11 mouse cellular contexts compared by ENCODE assay signal in genomic region chrX:166477393-166477792, GRCm38 (mm10). TPM values are rescaled to one million over a fixed set of nuclear protein-coding genes. Genes with fewer than 3 reads are reported as not detected.
DNase-seq lines count a peak whose midpoint lies in the region; ATAC-seq lines count a peak whose summit lies in the region.
"Had no signal": no experiment of that assay in that cellular context is flagged by ENCODE, and none has a peak within 500 bp of the region (broad histone marks: within the 10 kb centered on the region; RNA-seq: fewer than 3 reads in every experiment).

No protein-coding gene starts in this region.

- H3K27ac ChIP-seq in heart, embryonic 12.5 days (ENCODE audit: poor library complexity, severe bottlenecking) = no peak overlapping the region
- no peak overlapping the region for H3K27ac ChIP-seq in heart, embryonic 10.5 days
- no peak overlapping the region for H3K27ac ChIP-seq in lung, embryonic 16.5 days (ENCODE audit: low read length)
- H3K27ac ChIP-seq in limb, embryonic 13.5 days = no peak overlapping the region
- no peak overlapping the region for H3K27ac ChIP-seq in stomach, embryonic 14.5 days (ENCODE audit: low read length)
- H3K27ac ChIP-seq: macrophage had no signal

- H3K4me2 ChIP-seq in heart, embryonic 12.5 days = peak overlapping the region; percentile 41
- peak overlapping the region; percentile 65 for H3K4me2 ChIP-seq in lung, embryonic 16.5 days (ENCODE audit: low read depth, low read length)
- H3K4me2 ChIP-seq in limb, embryonic 13.5 days (replicated peaks) = peak overlapping the region; percentile 64
- H3K4me2 ChIP-seq in stomach, embryonic 14.5 days (replicated peaks; ENCODE audit: low read depth, low read length) = peak overlapping the region; percentile 52

- H3K36me3 ChIP-seq in heart, embryonic 12.5 days = peaks cover 7% of the 10 kb centered on the region; the same call in 1 of the 2 replicates
- no peaks in the 10 kb centered on the region; the same call in 1 of the 2 replicates for H3K36me3 ChIP-seq in heart, embryonic 10.5 days
- H3K36me3 ChIP-seq in lung, embryonic 16.5 days (ENCODE audit: control insufficient read depth, insufficient read depth, low read length) = no peaks in the 10 kb centered on the region; the same call in 1 of the 2 replicates
- no peaks in the 10 kb centered on the region for H3K36me3 ChIP-seq in limb, embryonic 13.5 days
- no peaks in the 10 kb centered on the region; the same call in 1 of the 2 replicates for H3K36me3 ChIP-seq in stomach, embryonic 14.5 days (ENCODE audit: control insufficient read depth, insufficient read depth, low read length)

- intact Hi-C loops in gastrocnemius, postnatal 36 days (cut with DNase I) = no loop called here

- H3K4me1 ChIP-seq in heart, embryonic 12.5 days (replicated peaks) = no peaks in the 10 kb centered on the region; the same call in 1 of the 2 replicates
- no peaks in the 10 kb centered on the region for H3K4me1 ChIP-seq in heart, embryonic 10.5 days
- no peaks in the 10 kb centered on the region for H3K4me1 ChIP-seq in lung, embryonic 16.5 days (replicated peaks; ENCODE audit: control insufficient read depth, insufficient read depth, low read length)
- H3K4me1 ChIP-seq in limb, embryonic 13.5 days = peaks cover 21% of the 10 kb centered on the region; the same call in 1 of the 2 replicates
- H3K4me1 ChIP-seq in stomach, embryonic 14.5 days (ENCODE audit: control insufficient read depth, insufficient read depth, low read length) = no peaks in the 10 kb centered on the region

- H3K9ac ChIP-seq in heart, embryonic 12.5 days = no peak overlapping the region; the same call in 1 of the 2 replicates
- 0 out of 2 replicates have a peak overlapping the region, but pooled peaks have one; percentile 20 for H3K9ac ChIP-seq in lung, embryonic 16.5 days (ENCODE audit: low read length)
- no peak overlapping the region for H3K9ac ChIP-seq in limb, embryonic 13.5 days
- H3K9ac ChIP-seq in stomach, embryonic 14.5 days (replicated peaks; ENCODE audit: low read depth, low read length) = no peak overlapping the region

- H3K4me3 ChIP-seq in heart, embryonic 12.5 days = no peak overlapping the region
- H3K4me3 ChIP-seq in heart, embryonic 10.5 days = no peak overlapping the region
- H3K4me3 ChIP-seq in lung, embryonic 16.5 days (ENCODE audit: low read length) = peak overlapping the region; percentile 68
- peak overlapping the region; percentile 59 for H3K4me3 ChIP-seq in limb, embryonic 13.5 days
- peak overlapping the region; percentile 13; the same call in 1 of the 2 replicates for H3K4me3 ChIP-seq in stomach, embryonic 14.5 days (ENCODE audit: low read depth, low read length)

- DNase-seq in heart, embryonic 10.5 days (ENCODE audit: low spot score) = no peak
- no peak for DNase-seq in lung, postnatal 25 days (ENCODE audit: low spot score)
- DNase-seq in gastrocnemius, postnatal 36 days = no peak
- no peak for DNase-seq in testis, postnatal 10 days (ENCODE audit: low spot score)
- DNase-seq: heart, adult 18-20 months; right cerebral cortex, postnatal 14 days had no signal

- H3K27me3 ChIP-seq in heart, embryonic 12.5 days (replicated peaks) = no peaks in the 10 kb centered on the region
- H3K27me3 ChIP-seq in heart, embryonic 10.5 days (ENCODE audit: insufficient read depth, poor library complexity, severe bottlenecking) = no peaks in the 10 kb centered on the region
- H3K27me3 ChIP-seq in lung, embryonic 16.5 days (ENCODE audit: control insufficient read depth, insufficient read depth, low read depth, low read length) = no peaks in the 10 kb centered on the region
- H3K27me3 ChIP-seq in limb, embryonic 13.5 days = peaks cover 15% of the 10 kb centered on the region
- H3K27me3 ChIP-seq in stomach, embryonic 14.5 days (ENCODE audit: control insufficient read depth, insufficient read depth, low read length) = no peaks in the 10 kb centered on the region

- 69% methylated on average over 6 of the region's 6 CpGs for WGBS in heart, embryonic 12.5 days
- WGBS in heart, embryonic 10.5 days = 78% methylated on average over 6 of the region's 6 CpGs
- WGBS in lung, embryonic 16.5 days = 52% methylated on average over 6 of the region's 6 CpGs
- 66% methylated on average over 6 of the region's 6 CpGs for WGBS in limb, embryonic 13.5 days
- 68% methylated on average over 6 of the region's 6 CpGs for WGBS in stomach, embryonic 14.5 days

- no peaks in the 10 kb centered on the region for H3K9me3 ChIP-seq in heart, embryonic 12.5 days (replicated peaks)
- no peaks in the 10 kb centered on the region for H3K9me3 ChIP-seq in heart, embryonic 10.5 days
- no peaks in the 10 kb centered on the region; the same call in 1 of the 2 replicates for H3K9me3 ChIP-seq in lung, embryonic 16.5 days (ENCODE audit: control insufficient read depth, low read length)
- H3K9me3 ChIP-seq in limb, embryonic 13.5 days = no peaks in the 10 kb centered on the region
- no peaks in the 10 kb centered on the region for H3K9me3 ChIP-seq in stomach, embryonic 14.5 days (ENCODE audit: control insufficient read depth, low read depth, low read length)

- no peak for ATAC-seq in heart, embryonic 12.5 days (ENCODE audit: insufficient number of reproducible peaks, low FRiP score)
- ATAC-seq in lung, embryonic 16.5 days (ENCODE audit: low read depth) = no peak
- ATAC-seq in limb, embryonic 13.5 days (ENCODE audit: low FRiP score, low read depth) = no peak
- ATAC-seq in stomach, embryonic 14.5 days (ENCODE audit: insufficient number of reproducible peaks, insufficient read depth, low FRiP score, low read depth) = no peak

RNA-seq across cellular contexts. Expression of gene Rab9, which starts 2.3 kb away (rescaled TPM):
- 36.6 and 38.8 TPM in 2 replicates for polyA plus RNA-seq in heart, embryonic 12.5 days (2016; fragmentation: Nextera tagmentation; extraction: Ambion mirVana)
- 33.4 and 38.7 TPM in 2 replicates for polyA plus RNA-seq in heart, embryonic 10.5 days (2016; fragmentation: Nextera tagmentation; extraction: Ambion mirVana)
- polyA plus RNA-seq in lung, embryonic 16.5 days (2015; fragmentation: Nextera tagmentation; extraction: Ambion mirVana) = 64.5 and 67.6 TPM in 2 replicates
- polyA plus RNA-seq in limb, embryonic 13.5 days (2015; fragmentation: Nextera tagmentation; extraction: Ambion mirVana) = 55.6 and 58.7 TPM in 2 replicates
- 64.8 and 65.3 TPM in 2 replicates for polyA plus RNA-seq in stomach, embryonic 14.5 days (2014; fragmentation: Nextera tagmentation; extraction: Ambion mirVana)
- 10 to 100 TPM; 14.2 to 18.2 TPM for total RNA-seq in gastrocnemius, postnatal 36 days (2021)

RNA-seq across cellular contexts. Expression of gene Ofd1, which starts 36.9 kb away (rescaled TPM):
- 5.5 and 5.6 TPM in 2 replicates for polyA plus RNA-seq in heart, embryonic 12.5 days (2016; fragmentation: Nextera tagmentation; extraction: Ambion mirVana)
- 4.8 and 6.0 TPM in 2 replicates for polyA plus RNA-seq in heart, embryonic 10.5 days (2016; fragmentation: Nextera tagmentation; extraction: Ambion mirVana)
- 6.8 and 6.9 TPM in 2 replicates for polyA plus RNA-seq in lung, embryonic 16.5 days (2015; fragmentation: Nextera tagmentation; extraction: Ambion mirVana)
- 6.8 and 8.0 TPM in 2 replicates for polyA plus RNA-seq in limb, embryonic 13.5 days (2015; fragmentation: Nextera tagmentation; extraction: Ambion mirVana)
- 9.0 and 9.2 TPM in 2 replicates for polyA plus RNA-seq in stomach, embryonic 14.5 days (2014; fragmentation: Nextera tagmentation; extraction: Ambion mirVana)
- total RNA-seq in gastrocnemius, postnatal 36 days (2021) = 1 to 10 TPM; 3.9 to 6.1 TPM

RNA-seq across cellular contexts. Expression of gene Trappc2, which starts 37.0 kb away (rescaled TPM):
- 34.1 and 37.6 TPM in 2 replicates for polyA plus RNA-seq in heart, embryonic 12.5 days (2016; fragmentation: Nextera tagmentation; extraction: Ambion mirVana)
- polyA plus RNA-seq in heart, embryonic 10.5 days (2016; fragmentation: Nextera tagmentation; extraction: Ambion mirVana) = 32.4 and 39.8 TPM in 2 replicates
- polyA plus RNA-seq in lung, embryonic 16.5 days (2015; fragmentation: Nextera tagmentation; extraction: Ambion mirVana) = 37.7 and 38.4 TPM in 2 replicates
- 20.8 and 22.8 TPM in 2 replicates for polyA plus RNA-seq in limb, embryonic 13.5 days (2015; fragmentation: Nextera tagmentation; extraction: Ambion mirVana)
- polyA plus RNA-seq in stomach, embryonic 14.5 days (2014; fragmentation: Nextera tagmentation; extraction: Ambion mirVana) = 27.0 and 28.1 TPM in 2 replicates
- 10 to 100 TPM; 17.1 to 17.2 TPM for total RNA-seq in gastrocnemius, postnatal 36 days (2021)

RNA-seq across cellular contexts. Expression of gene Tceanc, which starts 41.0 kb away (rescaled TPM):
- 6.7 and 7.6 TPM in 2 replicates for polyA plus RNA-seq in heart, embryonic 12.5 days (2016; fragmentation: Nextera tagmentation; extraction: Ambion mirVana)
- 7.0 and 8.0 TPM in 2 replicates for polyA plus RNA-seq in heart, embryonic 10.5 days (2016; fragmentation: Nextera tagmentation; extraction: Ambion mirVana)
- 7.6 and 9.1 TPM in 2 replicates for polyA plus RNA-seq in lung, embryonic 16.5 days (2015; fragmentation: Nextera tagmentation; extraction: Ambion mirVana)
- polyA plus RNA-seq in limb, embryonic 13.5 days (2015; fragmentation: Nextera tagmentation; extraction: Ambion mirVana) = 12.1 and 12.3 TPM in 2 replicates
- 5.9 and 7.1 TPM in 2 replicates for polyA plus RNA-seq in stomach, embryonic 14.5 days (2014; fragmentation: Nextera tagmentation; extraction: Ambion mirVana)
- 1 to 10 TPM; 2.0 to 2.9 TPM for total RNA-seq in gastrocnemius, postnatal 36 days (2021)

Comparison
In these comparisons a context has a peak if more than half of its experiments do, and no peak if none do; other contexts are left out.
1. H3K4me3 ChIP-seq: peak in lung, embryonic 16.5 days (single experiment), limb, embryonic 13.5 days (single experiment) and stomach, embryonic 14.5 days (single experiment); none in heart, embryonic 12.5 days (single experiment) and heart, embryonic 10.5 days (single experiment).
2. Peak in every context shown above with its lines, with median percentiles within 50 percentile points of each other: H3K4me2 ChIP-seq.